Mouse (Mus musculus) myocyte (in vitro differentiated cells): Measurements from ENCODE around the gene Aldh1b1.

Source experiments
- CEBPB ChIP-seq: IDR thresholded peaks from 2 replicates; pipeline ENCODE4 v1.6.1; 2011; ENCODE audit warnings: mild to moderate bottlenecking, moderate library complexity; ENCODE audit not compliant: poor library complexity, insufficient read depth, severe bottlenecking
- MAX ChIP-seq: IDR thresholded peaks from one replicate; pipeline ENCODE4 v1.6.1; 2011; ENCODE audit warnings: low read depth, mild to moderate bottlenecking, control low read depth
- MYOG ChIP-seq, 3 experiments: IDR thresholded peaks; one replicate each; pipeline ENCODE4 v1.6.1; 2011; ENCODE audit warnings: control low read depth in 2 of 3, low read depth in 2 of 3, mild to moderate bottlenecking in 2 of 3; ENCODE audit not compliant: insufficient read length in 2 of 3, control insufficient read depth in 1 of 3, insufficient read depth in 1 of 3
- POLR2A ChIP-seq: IDR thresholded peaks from one replicate; pipeline ENCODE4 v1.6.1; 2011; ENCODE audit warnings: low read depth, mild to moderate bottlenecking, control low read depth, moderate library complexity; ENCODE audit not compliant: insufficient read length
- POLR2AphosphoS2 ChIP-seq: IDR thresholded peaks from one replicate; pipeline ENCODE4 v1.6.1; 2011; ENCODE audit warnings: low read depth, control low read depth; ENCODE audit not compliant: insufficient read length
- REST ChIP-seq: IDR thresholded peaks from one replicate; pipeline ENCODE4 v1.6.1; 2011; ENCODE audit warnings: mild to moderate bottlenecking, control low read depth, moderate library complexity; ENCODE audit not compliant: insufficient read depth, insufficient read length

- TF ChIP-seq MAX = no peak
- no peak for TF ChIP-seq MYOG (IDR thresholded peaks at IDR 0.05; ENCODE audit: control insufficient read depth in 1 of 3, insufficient read depth in 1 of 3, insufficient read length in 2 of 3, low read depth in 2 of 3)
- TF ChIP-seq POLR2AphosphoS2 = no peak
- TF ChIP-seq POLR2A = no peak
- no peak for TF ChIP-seq REST
- TF ChIP-seq CEBPB = no peak
These were observed 42.9 kb upstream of the Aldh1b1 start for GRCm38 (mm10) chr4:45755881-45756280.
